Mouse (Mus musculus) bone marrow macrophage, adult 2 months (primary cell): ENCODE results near the gene Dync2h1.

Experiments
- CTCF ChIP-seq: IDR thresholded peaks from 2 replicates; pipeline ENCODE4 v1.5.1; 2012; ENCODE audit warnings: low read depth, mild to moderate bottlenecking, low read length, moderate library complexity
- POLR2A ChIP-seq: IDR thresholded peaks from 2 replicates; pipeline ENCODE4 v1.6.1; 2012; ENCODE audit warnings: mild to moderate bottlenecking, low read depth, low read length, borderline replicate concordance

DNA sequence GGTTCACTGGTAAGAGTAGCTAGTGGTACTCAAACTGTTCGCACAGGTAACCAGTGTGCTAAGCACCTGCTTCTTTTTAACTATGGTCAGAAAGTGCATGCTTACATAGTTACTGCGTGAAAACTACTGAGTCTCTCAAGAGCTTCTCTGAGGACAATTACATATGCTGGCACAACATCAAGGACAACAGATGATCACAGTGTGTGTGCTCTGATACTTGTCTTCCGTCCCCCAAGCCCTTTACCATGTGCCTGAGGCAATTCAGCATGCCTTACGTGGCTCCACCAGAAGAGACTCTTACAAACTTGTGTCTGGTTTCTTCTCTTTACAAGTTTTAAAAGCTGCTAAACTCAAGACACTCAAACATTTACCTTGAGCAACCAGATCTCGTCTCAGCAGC is 143.0 kb downstream of the Dync2h1 start:
- TF ChIP-seq CTCF = no peak
- no peak for TF ChIP-seq POLR2A
